Mouse (Mus musculus): ENCODE results near the gene Chrnb1. TPM values are rescaled to one million over a fixed set of nuclear protein-coding genes. Genes with fewer than 3 reads are reported as not detected.

The Chrnb1 gene
- polyA plus RNA-seq, 1 experiment from 2014 or later = 13.8 TPM

DNA sequence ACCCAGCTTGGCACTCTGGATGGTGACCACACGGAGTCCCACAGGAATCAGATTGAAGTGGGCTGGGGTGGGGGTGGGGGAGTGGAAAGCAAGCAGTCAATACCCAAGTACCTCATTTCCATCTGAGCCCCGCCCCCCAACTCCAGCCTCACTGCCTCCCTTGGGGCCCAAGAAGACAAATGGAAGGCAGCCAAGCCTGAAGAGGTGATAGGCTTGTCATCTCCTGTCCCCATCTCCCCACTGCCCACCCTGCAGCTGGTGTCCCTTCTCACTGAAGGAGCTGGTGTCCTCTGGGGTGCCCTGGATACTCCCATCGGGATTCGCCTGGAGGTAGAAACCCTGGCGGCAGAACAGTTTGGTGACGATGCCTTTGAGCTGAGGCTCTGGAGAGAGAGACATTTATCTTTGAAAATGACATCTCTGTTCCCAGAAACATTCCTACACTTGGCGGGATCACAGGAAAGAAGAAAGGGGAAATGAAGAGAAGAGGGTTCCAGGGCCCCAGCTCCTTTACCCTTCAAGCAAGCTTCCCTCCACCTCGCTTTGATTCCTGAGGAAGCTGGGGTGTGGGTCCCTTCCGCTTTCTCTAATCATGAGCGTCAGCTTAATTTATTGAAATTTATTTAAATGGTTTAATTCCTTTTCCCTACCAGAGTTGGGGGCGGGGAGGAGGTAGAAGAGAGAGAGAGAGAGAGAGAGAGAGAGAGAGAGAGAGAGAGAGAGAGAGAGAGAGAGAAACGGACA is 3.8 kb upstream of the Chrnb1 start:
- Histone ChIP-seq H3K4me3 (ENCODE audit: low read length) (peak overlapping the region; percentile 66), H3K9ac (replicated peaks; ENCODE audit: low read length) (0 out of 2 replicates have a peak overlapping the region, but pooled peaks have one; percentile 36), H3K4me1 (ENCODE audit: insufficient read depth, low read length) (peaks cover 58% of the 10 kb centered on the region), H3K36me3 (ENCODE audit: insufficient read depth, low read length) (no peaks in the 10 kb centered on the region), H3K4me2 (replicated peaks; ENCODE audit: low read depth, low read length) (peak overlapping the region; percentile 98), H3K27me3 (ENCODE audit: insufficient read depth, low read length) (peaks cover 18% of the 10 kb centered on the region), H3K27ac (ENCODE audit: low read length) (no peak overlapping the region), H3K9me3 (ENCODE audit: low read length) (no peaks in the 10 kb centered on the region)
- ATAC-seq (ENCODE audit: low FRiP score, low TSS enrichment) = no peak
- WGBS = 17% methylated on average over 12 of the region's 12 CpGs

GRCm38 (mm10) chr11:69797924-69798323 is 2.2 kb upstream of the Chrnb1 start:
- H3K4me1 ChIP-seq (ENCODE audit: insufficient read depth, low read length) = peaks cover 44% of the 10 kb centered on the region
- WGBS = 79% methylated on average over 7 of the region's 7 CpGs
- peaks cover 17% of the 10 kb centered on the region for H3K27me3 ChIP-seq (ENCODE audit: insufficient read depth, low read length)
- no peak overlapping the region for H3K9ac ChIP-seq (replicated peaks; ENCODE audit: low read length)
- no peak overlapping the region for H3K27ac ChIP-seq (ENCODE audit: low read length)
- no peak for ATAC-seq (ENCODE audit: low FRiP score, low TSS enrichment)
- H3K4me3 ChIP-seq (ENCODE audit: low read length) = no peak overlapping the region
- no peaks in the 10 kb centered on the region for H3K36me3 ChIP-seq (ENCODE audit: insufficient read depth, low read length)
- no peak overlapping the region for H3K4me2 ChIP-seq (replicated peaks; ENCODE audit: low read depth, low read length)
- H3K9me3 ChIP-seq (ENCODE audit: low read length) = no peaks in the 10 kb centered on the region

GRCm38 (mm10) chr11:69795983-69796435 is 266 bp upstream of the Chrnb1 start:
- Histone ChIP-seq H3K9me3 (ENCODE audit: low read length) (no peaks in the 10 kb centered on the region), H3K4me3 (ENCODE audit: low read length) (peak overlapping the region; percentile 62), H3K4me2 (replicated peaks; ENCODE audit: low read depth, low read length) (peak overlapping the region; percentile 96), H3K36me3 (ENCODE audit: insufficient read depth, low read length) (no peaks in the 10 kb centered on the region), H3K27ac (ENCODE audit: low read length) (no peak overlapping the region), H3K27me3 (ENCODE audit: insufficient read depth, low read length) (peaks cover 5% of the 10 kb centered on the region; the same call in 1 of the 2 replicates), H3K9ac (replicated peaks; ENCODE audit: low read length) (peak overlapping the region; percentile 73), H3K4me1 (ENCODE audit: insufficient read depth, low read length) (peaks cover 25% of the 10 kb centered on the region)
- no peak for ATAC-seq (ENCODE audit: low FRiP score, low TSS enrichment)
- WGBS = 2% methylated on average over 13 of the region's 13 CpGs

DNA sequence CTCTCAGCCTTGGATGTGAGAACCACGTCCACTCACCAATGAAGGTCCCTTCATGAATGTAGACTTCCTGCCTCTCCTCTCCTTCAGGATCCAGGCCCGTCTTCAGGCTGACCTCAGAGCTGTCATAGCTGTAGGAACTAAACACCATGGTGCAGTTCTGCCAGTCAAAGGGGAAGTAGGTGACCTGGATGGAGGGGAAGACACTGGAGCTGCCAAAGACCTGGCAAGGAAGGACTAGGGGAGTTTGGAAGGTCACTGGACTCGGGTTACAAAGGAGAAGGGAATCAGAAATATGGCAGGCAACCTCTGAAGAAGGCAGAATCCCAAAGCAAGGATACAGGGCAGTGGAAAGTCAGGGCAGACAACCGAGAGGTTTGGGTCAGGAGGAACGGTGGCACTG is 2.3 kb downstream of the Chrnb1 start:
- 53% methylated on average over 5 of the region's 5 CpGs for WGBS

GRCm38 (mm10) chr11:69791420-69791819 is 4.3 kb downstream of the Chrnb1 start:
- WGBS = 73% methylated on average over 5 of the region's 5 CpGs
- no peak overlapping the region for H3K9ac ChIP-seq (replicated peaks; ENCODE audit: low read length)
- H3K36me3 ChIP-seq (ENCODE audit: insufficient read depth, low read length) = no peaks in the 10 kb centered on the region
- no peak overlapping the region for H3K4me2 ChIP-seq (replicated peaks; ENCODE audit: low read depth, low read length)
- peaks cover 6% of the 10 kb centered on the region; the same call in 1 of the 2 replicates for H3K4me1 ChIP-seq (ENCODE audit: insufficient read depth, low read length)
- no peak overlapping the region for H3K27ac ChIP-seq (ENCODE audit: low read length)
- H3K27me3 ChIP-seq (ENCODE audit: insufficient read depth, low read length) = no peaks in the 10 kb centered on the region; the same call in 1 of the 2 replicates
- no peaks in the 10 kb centered on the region for H3K9me3 ChIP-seq (ENCODE audit: low read length)
- H3K4me3 ChIP-seq (ENCODE audit: low read length) = no peak overlapping the region
- no peak for ATAC-seq (ENCODE audit: low FRiP score, low TSS enrichment)

More for the DNA sequence above, 2.3 kb downstream of the Chrnb1 start:
- Histone ChIP-seq H3K9me3 (ENCODE audit: low read length) (no peaks in the 10 kb centered on the region), H3K4me3 (ENCODE audit: low read length) (no peak overlapping the region), H3K4me1 (ENCODE audit: insufficient read depth, low read length) (peaks cover 6% of the 10 kb centered on the region; the same call in 1 of the 2 replicates), H3K36me3 (ENCODE audit: insufficient read depth, low read length) (no peaks in the 10 kb centered on the region), H3K9ac (replicated peaks; ENCODE audit: low read length) (no peak overlapping the region), H3K4me2 (replicated peaks; ENCODE audit: low read depth, low read length) (no peak overlapping the region), H3K27ac (ENCODE audit: low read length) (no peak overlapping the region), H3K27me3 (ENCODE audit: insufficient read depth, low read length) (peaks cover 5% of the 10 kb centered on the region; the same call in 1 of the 2 replicates)
- ATAC-seq (ENCODE audit: low FRiP score, low TSS enrichment) = no peak

DNA sequence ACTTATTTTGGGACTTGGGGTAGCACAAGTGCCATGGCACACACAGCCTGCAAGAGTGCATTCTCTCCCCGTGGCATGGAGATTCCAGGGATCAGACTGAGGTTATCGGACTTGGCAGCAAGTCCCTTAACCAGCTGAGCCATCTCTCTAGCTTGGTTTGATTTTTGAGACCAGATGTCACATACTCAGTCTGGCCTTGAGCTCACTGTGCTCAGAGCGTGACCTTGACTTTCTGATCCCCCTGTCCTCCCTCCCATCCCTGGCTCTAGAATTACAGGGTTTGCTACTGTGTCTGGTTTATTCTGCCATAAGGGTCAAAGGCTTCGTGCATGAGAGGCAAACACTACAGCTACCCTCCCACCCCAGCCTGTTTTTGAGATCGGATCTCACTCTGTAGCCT is 6.3 kb downstream of the Chrnb1 start:
- Histone ChIP-seq H3K27ac (ENCODE audit: low read length) (no peak overlapping the region), H3K4me1 (ENCODE audit: insufficient read depth, low read length) (no peaks in the 10 kb centered on the region), H3K4me2 (replicated peaks; ENCODE audit: low read depth, low read length) (no peak overlapping the region), H3K27me3 (ENCODE audit: insufficient read depth, low read length) (no peaks in the 10 kb centered on the region), H3K4me3 (ENCODE audit: low read length) (no peak overlapping the region), H3K9me3 (ENCODE audit: low read length) (no peaks in the 10 kb centered on the region), H3K9ac (replicated peaks; ENCODE audit: low read length) (no peak overlapping the region), H3K36me3 (ENCODE audit: insufficient read depth, low read length) (no peaks in the 10 kb centered on the region)
- ATAC-seq (ENCODE audit: low FRiP score, low TSS enrichment) = no peak
- 33% methylated on average over 5 of the region's 5 CpGs for WGBS

GRCm38 (mm10) chr11:69787306-69787705 is 8.4 kb downstream of the Chrnb1 start:
- H3K4me1 ChIP-seq (ENCODE audit: insufficient read depth, low read length) = no peaks in the 10 kb centered on the region
- no peak for ATAC-seq (ENCODE audit: low FRiP score, low TSS enrichment)
- no peaks in the 10 kb centered on the region for H3K27me3 ChIP-seq (ENCODE audit: insufficient read depth, low read length)
- H3K4me3 ChIP-seq (ENCODE audit: low read length) = no peak overlapping the region
- H3K4me2 ChIP-seq (replicated peaks; ENCODE audit: low read depth, low read length) = no peak overlapping the region
- H3K9ac ChIP-seq (replicated peaks; ENCODE audit: low read length) = no peak overlapping the region
- H3K27ac ChIP-seq (ENCODE audit: low read length) = no peak overlapping the region
- H3K36me3 ChIP-seq (ENCODE audit: insufficient read depth, low read length) = no peaks in the 10 kb centered on the region
- 86% methylated on average over 5 of the region's 5 CpGs for WGBS
- H3K9me3 ChIP-seq (ENCODE audit: low read length) = no peaks in the 10 kb centered on the region

- no peak overlapping the region for H3K27ac ChIP-seq (ENCODE audit: low read length)
- no peaks in the 10 kb centered on the region for H3K4me1 ChIP-seq (ENCODE audit: insufficient read depth, low read length)
- H3K4me2 ChIP-seq (replicated peaks; ENCODE audit: low read depth, low read length) = peak overlapping the region; percentile 36
- H3K36me3 ChIP-seq (ENCODE audit: insufficient read depth, low read length) = no peaks in the 10 kb centered on the region
- no peak for ATAC-seq (ENCODE audit: low FRiP score, low TSS enrichment)
- no peaks in the 10 kb centered on the region for H3K9me3 ChIP-seq (ENCODE audit: low read length)
- 32% methylated on average over 15 of the region's 15 CpGs for WGBS
- H3K9ac ChIP-seq (replicated peaks; ENCODE audit: low read length) = no peak overlapping the region; the same call in 1 of the 2 replicates
- H3K27me3 ChIP-seq (ENCODE audit: insufficient read depth, low read length) = no peaks in the 10 kb centered on the region
- peak overlapping the region; percentile 18; the same call in 1 of the 2 replicates for H3K4me3 ChIP-seq (ENCODE audit: low read length)
Measured at GRCm38 (mm10) chr11:69784793-69785272, 10.9 kb downstream of the Chrnb1 start.

DNA sequence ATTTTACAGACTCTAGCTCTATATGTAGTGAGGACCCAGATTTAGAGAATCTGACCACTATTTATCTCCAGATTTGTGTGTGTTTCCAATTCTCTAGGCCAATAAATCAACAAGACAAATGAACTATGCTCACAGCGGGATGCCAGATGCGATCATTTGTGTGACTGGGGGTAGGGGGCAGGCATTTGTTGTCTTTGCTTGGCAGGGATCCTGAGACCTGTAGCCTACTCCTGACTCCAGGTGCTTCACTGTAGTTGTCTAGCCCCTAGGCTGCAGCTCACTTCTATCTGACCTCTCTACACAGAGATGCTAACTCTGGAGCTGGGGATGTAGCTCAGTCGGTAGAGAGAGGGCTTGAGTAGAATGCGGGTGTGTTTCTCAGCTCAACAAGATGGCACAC is 13.9 kb downstream of the Chrnb1 start:
- no peaks in the 10 kb centered on the region for H3K36me3 ChIP-seq (ENCODE audit: insufficient read depth, low read length)
- peaks cover 12% of the 10 kb centered on the region; the same call in 1 of the 2 replicates for H3K4me1 ChIP-seq (ENCODE audit: insufficient read depth, low read length)
- H3K4me2 ChIP-seq (replicated peaks; ENCODE audit: low read depth, low read length) = no peak overlapping the region
- 0 out of 2 replicates have a peak, but pooled peaks cover 3% of the 10 kb centered on the region for H3K27me3 ChIP-seq (ENCODE audit: insufficient read depth, low read length)
- H3K9ac ChIP-seq (replicated peaks; ENCODE audit: low read length) = no peak overlapping the region
- H3K4me3 ChIP-seq (ENCODE audit: low read length) = no peak overlapping the region
- ATAC-seq (ENCODE audit: low FRiP score, low TSS enrichment) = no peak
- H3K9me3 ChIP-seq (ENCODE audit: low read length) = no peaks in the 10 kb centered on the region
- 28% methylated on average over 4 of the region's 4 CpGs for WGBS
- H3K27ac ChIP-seq (ENCODE audit: low read length) = no peak overlapping the region

DNA sequence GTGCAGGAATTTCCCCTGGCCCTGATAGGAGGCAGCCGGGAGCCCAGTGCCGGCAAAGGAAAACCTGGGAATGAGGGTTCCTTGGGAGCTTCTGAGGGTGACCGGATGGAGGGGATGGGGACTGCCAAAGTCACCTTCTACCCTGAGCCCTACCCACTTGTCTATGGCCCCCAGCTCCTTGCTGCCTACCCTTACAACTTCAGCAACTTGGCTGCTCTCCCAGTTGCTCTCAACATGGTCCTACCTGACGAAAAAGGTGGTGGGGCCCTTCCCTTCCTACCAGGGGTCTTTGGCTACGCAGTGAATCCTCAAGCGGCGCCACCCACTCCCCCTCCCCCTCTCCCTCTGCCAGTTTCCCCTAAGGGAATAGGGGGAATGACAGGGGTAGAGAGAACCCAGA is 16.8 kb downstream of the Chrnb1 start:
- Histone ChIP-seq H3K9ac (replicated peaks; ENCODE audit: low read length) (no peak overlapping the region), H3K36me3 (ENCODE audit: insufficient read depth, low read length) (no peaks in the 10 kb centered on the region), H3K27ac (ENCODE audit: low read length) (no peak overlapping the region), H3K4me1 (ENCODE audit: insufficient read depth, low read length) (peaks cover 19% of the 10 kb centered on the region; the same call in 1 of the 2 replicates), H3K9me3 (ENCODE audit: low read length) (no peaks in the 10 kb centered on the region), H3K4me3 (ENCODE audit: low read length) (no peak overlapping the region), H3K27me3 (ENCODE audit: insufficient read depth, low read length) (0 out of 2 replicates have a peak, but pooled peaks cover 3% of the 10 kb centered on the region), H3K4me2 (replicated peaks; ENCODE audit: low read depth, low read length) (no peak overlapping the region; the same call in 1 of the 2 replicates)
- no peak for ATAC-seq (ENCODE audit: low FRiP score, low TSS enrichment)
- 55% methylated on average over 7 of the region's 7 CpGs for WGBS

Data from kidney, embryonic 16.5 days (tissue).